Mouse (Mus musculus) yolk sac, embryonic 10.5 days (tissue): ENCODE data around the gene Syce3.

Experiments used
- DNase-seq: peaks from one replicate; pipeline ENCODE4 v3.0.0-alpha.2; 2017; ENCODE audit warnings: low spot score

Syce3 gene

DNA sequence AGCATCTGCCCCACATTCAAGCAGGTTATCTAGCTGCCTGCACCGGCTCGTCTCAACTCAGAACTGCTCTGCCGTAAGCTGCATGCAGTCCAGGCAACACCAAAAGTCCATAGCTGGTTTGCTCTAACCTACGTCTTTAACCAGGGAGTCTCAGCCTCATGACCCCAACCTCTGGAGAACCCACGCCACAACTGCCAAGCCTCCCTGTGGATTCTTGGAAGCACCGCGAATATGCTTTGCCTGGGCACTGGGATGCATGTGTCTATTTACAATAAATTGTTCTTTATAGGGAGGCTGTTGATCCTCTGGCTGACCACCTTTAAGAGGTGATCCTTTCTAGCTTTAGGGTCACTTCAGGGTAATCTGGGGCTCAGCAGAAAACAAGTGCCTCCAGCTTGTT is 37.8 kb downstream of the Syce3 start:
- DNase-seq, result no peak

DNA sequence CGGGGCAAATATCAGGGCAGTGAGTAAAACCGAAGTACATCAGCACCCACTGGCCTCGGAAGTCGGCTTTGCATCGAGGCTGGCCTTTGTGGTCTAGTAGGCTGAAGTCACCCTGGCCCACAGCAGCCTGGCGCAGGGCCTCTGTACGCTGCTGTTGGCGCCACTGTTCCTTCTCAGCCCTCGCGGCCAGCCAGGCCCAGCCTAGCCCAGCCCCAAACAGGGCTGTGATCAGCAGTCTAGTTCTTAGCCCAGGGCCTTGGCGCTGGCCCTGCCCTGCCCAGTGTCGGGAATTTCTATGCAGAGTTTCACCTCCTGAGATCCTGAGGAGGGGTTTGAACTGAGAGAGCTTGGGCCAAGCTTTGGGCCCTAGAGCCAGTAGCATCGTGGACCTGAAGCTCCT is 38.2 kb downstream of the Syce3 start:
- no peak for DNase-seq

DNA sequence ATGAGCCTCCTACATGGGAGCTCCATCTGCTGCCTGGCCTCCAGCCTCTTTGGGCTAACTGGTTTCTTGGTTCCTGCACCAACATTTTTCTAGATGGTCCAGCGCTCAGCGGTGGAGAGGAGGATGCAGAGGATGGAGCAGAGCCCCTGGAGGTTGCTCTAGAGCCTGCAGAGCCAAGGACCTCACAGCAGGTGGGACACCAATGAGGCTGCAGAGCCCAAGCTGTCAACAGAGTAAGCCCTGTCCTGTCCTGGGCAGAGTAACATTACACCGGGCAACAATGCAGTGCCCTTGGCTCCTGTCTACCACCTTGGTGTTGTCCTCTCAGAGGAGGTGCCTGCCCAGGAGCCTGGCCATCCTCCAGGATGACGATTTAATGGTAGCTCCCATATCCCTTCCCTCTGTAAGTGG is 45.2 kb downstream of the Syce3 start:
- no peak for DNase-seq

DNA sequence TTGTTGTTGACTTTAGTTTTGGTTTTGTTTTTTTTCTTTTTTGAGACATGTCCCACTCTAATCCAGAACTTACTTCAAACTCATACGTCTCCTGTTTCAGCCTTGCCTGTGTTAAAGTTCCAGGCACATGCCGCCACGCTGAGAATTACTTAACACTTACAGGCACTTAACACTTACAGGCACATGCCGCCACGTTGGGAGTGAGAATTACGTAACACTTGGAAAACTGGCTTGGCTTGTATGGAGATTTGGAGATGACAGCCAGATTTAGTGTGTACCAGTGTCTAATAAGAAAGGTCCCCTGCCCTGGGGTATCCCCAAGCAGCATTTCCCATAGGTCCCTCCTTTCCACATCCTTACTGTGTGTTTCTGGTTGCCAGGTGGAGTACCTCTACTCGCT is 47.3 kb downstream of the Syce3 start:
- DNase-seq, result no peak

DNA sequence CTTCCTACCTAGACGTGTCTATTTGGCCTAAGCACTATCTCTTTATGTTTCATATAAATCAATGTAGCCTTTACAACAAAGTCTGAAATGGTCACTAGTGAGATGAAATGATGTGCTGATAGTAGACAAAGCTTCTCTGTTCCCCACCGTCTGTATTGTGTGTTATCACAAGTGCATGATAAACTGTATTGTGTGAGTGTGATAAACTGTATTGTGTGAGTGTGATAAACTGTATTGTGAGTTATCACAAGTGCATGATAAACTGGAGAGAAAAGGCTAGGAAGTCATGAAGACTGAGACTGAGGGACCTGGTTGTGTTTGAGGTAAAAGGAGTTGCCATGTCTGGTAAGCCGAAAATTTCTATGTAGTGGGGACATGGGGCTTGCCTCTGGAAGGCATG is 51.5 kb downstream of the Syce3 start:
- DNase-seq, result no peak

DNA sequence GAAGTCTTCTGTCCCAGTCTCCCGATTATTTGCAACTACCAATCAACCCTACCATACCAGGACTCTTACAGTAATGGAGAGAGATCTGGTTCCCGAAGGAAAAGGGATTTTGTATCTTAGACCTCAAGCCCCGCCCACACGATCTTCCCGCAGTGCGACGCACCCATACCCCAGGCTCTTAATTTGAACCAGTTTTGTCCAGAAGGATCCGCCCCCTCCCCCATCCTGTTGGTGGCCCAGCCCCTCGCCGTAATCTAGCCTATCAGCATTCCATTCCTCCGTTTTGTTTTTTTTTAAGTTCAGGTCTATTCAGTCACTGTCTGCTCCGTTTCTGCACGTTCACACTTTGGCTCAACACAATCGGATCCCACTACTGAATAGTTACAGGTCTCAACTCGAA is 53.9 kb downstream of the Syce3 start:
- DNase-seq, result peak; percentile 95

DNA sequence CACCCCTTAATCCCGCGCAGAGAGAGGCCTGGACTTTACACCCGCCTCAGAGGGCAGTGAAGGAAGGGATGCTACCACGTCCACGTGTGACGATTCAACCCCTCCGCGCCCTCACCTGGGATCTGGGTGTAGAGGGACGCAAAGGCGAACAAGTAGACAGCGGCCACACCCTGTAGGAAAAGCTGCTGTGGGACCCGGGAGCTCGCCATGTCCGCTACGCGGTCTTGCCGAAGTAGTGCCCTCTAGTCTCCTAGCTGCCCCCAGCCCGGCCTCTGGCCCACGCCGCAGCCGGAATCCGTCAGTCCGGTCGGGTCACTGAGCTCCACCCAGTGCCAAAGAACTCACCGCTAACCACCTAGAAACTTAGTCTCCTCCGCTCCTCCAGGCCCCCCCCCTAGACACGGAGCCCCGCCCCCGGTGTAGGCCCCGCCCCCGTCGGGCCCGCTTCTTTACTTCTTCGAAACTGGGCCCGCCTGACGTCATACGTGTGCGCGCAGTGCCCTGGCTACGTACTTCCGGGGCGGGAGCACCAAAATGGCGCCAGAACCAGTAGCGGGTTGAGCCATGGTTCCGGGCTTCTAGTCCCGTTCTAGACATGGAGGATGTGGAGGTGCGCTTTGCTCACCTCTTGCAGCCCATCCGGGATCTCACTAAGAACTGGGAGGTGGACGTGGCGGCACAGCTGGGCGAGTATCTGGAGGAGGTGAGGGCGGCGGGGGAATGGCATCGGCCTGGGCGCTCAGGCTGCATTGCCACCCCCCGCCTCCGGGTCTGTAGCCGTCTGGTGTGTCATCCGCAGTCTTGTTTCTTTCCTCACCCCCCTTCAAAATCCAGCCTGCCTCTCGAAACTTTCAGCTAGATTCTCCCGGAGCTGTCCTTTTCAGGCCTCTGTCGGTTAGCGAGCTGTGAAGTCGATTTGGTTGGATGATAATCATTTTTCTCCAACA is 54.8 kb downstream of the Syce3 start, which contains the start of the genes Lmf2 and Ncaph2:
Gene Lmf2, minus strand, starts transcription at position 419 of the 947 bp plus-strand sequence.
Gene Ncaph2, plus strand, starts transcription at position 479 of the 947 bp plus-strand sequence.
- peak; percentile 97 for DNase-seq

DNA sequence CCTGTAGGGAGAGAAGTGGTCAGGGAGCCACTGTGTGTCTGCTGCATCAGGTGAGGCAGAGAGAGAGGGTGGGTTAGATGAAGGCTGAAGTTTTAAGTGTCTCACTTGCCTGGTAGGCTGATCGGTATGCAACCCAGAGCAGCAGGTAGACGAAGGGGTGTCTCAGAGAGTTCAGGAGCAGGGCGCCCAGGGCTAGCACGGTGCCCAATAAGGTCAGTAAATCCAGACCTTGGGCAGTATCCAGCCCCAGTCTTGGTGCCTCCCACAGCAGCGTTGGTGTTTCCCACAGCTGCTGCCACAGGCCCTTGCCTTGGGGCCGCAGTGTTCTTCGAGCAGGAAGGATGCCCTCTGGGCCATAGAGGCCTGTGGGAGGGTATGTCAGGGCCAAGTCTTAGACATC is 55.8 kb downstream of the Syce3 start:
- no peak for DNase-seq

DNA sequence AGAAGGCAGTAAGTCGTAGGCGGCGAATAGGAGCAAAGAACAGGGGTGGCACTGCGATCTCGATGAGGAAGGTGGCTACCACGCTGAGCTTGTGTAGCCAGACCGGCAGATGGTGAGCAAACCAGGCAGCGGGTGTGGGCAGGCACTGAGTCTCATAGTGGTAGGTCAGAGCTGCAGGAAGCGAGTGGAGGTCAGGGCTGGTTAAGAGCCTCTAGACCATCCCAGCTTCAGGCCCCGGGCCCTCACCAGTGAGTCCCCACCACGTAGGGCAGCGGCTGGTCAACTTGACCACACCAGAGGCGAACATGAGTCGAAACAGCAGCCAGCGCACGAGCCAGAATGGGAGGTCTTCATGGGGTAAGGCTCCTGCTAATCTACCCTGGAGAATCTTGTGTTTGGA is 56.5 kb downstream of the Syce3 start:
- no peak for DNase-seq

DNA sequence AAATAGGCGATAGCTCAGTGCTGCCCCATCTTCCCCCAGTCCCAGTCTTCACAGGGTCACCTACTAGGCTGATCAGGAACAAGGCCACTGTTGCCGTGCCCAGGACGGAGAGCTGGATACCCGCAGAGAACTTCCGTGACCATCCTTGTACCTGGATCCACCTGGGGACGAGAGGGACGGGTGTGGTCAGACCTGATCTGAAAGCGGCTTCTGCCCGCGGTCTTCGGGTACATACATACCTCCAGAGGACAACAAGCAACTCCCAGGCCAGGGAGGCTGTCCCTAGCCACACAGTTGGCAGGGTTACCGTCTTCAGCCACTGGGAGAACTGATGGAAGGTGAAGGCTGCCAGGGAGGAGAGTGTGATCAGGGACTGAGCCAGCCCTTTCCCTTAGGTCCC is 57.5 kb downstream of the Syce3 start:
- DNase-seq, result no peak

DNA sequence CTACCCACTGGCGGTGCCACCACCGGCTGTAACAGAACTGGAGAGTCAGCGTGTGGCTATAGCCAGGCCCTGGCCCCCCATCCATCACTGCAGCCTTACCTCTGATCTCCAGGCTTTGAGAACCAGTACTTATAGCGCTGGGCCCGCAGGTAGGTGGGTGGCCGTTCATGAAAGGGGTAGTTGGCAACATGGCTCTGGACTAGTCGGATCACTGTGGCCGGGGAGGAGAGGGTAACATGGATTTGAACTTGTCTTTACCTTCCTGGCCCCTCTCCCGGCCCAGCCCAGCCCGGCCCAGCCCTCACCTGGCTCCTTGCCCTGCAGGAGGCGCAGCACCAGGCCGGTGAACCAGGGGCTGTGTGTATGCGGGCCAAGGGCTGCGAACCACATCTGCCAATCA is 58.2 kb downstream of the Syce3 start:
- no peak for DNase-seq

DNA sequence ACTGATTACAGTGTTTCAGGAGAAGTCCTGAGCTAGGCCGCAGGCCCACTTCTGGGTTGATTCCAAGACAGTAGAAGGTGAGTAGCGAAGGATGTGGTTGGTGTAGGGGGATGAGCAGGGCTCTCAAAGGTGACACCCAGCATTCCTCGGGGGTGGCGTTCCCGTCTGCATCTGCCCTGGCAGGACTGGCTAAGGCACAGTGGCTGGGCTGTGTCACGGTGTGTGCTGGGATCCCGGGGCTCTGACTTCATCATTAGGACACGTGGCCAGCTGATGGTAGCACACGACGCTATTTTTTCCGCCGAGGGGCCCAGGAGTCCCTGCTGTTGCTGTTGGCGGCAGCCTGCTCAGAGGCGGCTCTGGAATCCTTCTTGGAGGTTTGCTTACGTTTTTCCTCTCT is 59.0 kb downstream of the Syce3 start:
- DNase-seq, result no peak

DNA sequence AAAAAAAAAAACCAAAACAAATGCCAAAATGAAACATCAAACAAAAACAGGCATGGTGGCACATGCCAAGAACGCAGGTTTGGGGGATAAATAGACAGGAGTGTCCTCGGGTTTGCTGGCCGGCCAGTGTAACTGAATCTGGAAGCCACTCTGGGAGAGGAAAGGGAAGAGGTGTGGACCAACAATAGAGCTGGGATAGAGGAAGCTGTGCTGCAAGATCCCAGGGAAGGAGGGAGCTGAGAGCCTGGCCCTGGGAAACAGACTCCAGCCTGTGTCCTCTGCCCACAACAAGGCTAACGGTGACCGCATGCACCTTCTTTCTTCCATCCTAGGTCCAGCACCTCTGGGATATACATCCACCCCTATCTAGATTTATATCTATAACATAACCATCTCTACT is 59.9 kb downstream of the Syce3 start:
- no peak for DNase-seq

DNA sequence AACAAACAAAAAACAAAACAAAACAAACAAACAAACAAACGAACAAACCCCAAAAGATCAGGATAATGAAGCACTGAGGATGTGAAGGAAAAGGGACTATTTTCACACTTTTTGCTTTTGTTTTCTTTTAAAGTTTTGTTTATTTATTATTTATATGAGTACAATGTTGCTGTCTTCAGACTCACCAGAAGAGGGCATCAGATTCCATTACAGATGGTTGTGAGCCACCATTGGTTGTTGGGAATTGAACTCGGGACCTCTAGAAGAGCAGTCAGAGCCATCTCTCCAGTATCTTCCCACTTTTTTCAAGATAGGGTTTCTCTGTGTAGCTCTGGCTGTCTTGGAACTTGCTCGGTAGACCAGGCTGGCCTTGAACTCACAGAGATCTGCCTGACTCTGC is 67.0 kb downstream of the Syce3 start:
- DNase-seq, result no peak

DNA sequence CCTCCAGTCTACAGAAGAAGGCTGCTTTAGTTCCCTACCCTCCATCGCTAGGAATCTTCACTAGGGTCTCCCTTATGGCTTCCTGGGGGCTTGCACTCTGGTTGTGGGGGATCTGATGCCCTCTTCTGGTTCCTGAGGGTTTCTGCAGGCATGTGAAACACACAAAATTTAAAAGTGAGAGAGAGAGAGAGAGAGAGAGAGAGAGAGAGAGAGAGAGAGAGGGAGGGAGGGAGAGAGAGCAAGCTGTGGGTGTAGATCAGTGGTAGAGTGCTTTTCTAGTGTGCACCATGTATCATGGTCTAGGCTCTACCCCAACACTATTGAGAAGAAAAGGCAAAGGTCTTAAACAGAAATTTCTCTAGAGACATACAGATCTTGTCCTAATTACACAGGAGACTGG is 68.6 kb downstream of the Syce3 start:
- no peak for DNase-seq
